Mouse (Mus musculus): ENCODE data around the gene Abcb9. TPM values are rescaled to one million over a fixed set of nuclear protein-coding genes. Genes with fewer than 3 reads are reported as not detected.

The Abcb9 gene
- polyA plus RNA-seq, 1 experiment from 2014 or later, result 12.8 TPM

- H3K27me3 ChIP-seq (ENCODE audit: control insufficient read depth, insufficient read depth, low read length), result 0 out of 2 replicates have a peak, but pooled peaks cover 2% of the 10 kb centered on the region
- no peak overlapping the region for H3K4me3 ChIP-seq (ENCODE audit: low read depth, low read length)
- 90% methylated on average over 11 of the region's 11 CpGs for WGBS
- no peak for ATAC-seq (ENCODE audit: low read depth)
- H3K9ac ChIP-seq (replicated peaks; ENCODE audit: low read depth, low read length), result no peak overlapping the region
- no peaks in the 10 kb centered on the region for H3K4me1 ChIP-seq (ENCODE audit: control insufficient read depth, insufficient read depth, low read length)
- H3K27ac ChIP-seq (ENCODE audit: low read depth, low read length), result no peak overlapping the region
- no peak overlapping the region for H3K4me2 ChIP-seq (ENCODE audit: low read depth, low read length)
- H3K9me3 ChIP-seq (ENCODE audit: control insufficient read depth, low read length), result no peaks in the 10 kb centered on the region
- no peaks in the 10 kb centered on the region for H3K36me3 ChIP-seq (ENCODE audit: control insufficient read depth, insufficient read depth, low read length)
Measured at GRCm38 (mm10) chr5:124100128-124101044, 4.8 kb upstream of the Abcb9 start.

GRCm38 (mm10) chr5:124098923-124099322, 3.3 kb upstream of the Abcb9 start:
- H3K4me2 ChIP-seq (ENCODE audit: low read depth, low read length), result no peak overlapping the region
- H3K4me3 ChIP-seq (ENCODE audit: low read depth, low read length), result no peak overlapping the region
- WGBS, result 87% methylated on average over 2 of the region's 2 CpGs
- H3K36me3 ChIP-seq (ENCODE audit: control insufficient read depth, insufficient read depth, low read length), result no peaks in the 10 kb centered on the region
- H3K9ac ChIP-seq (replicated peaks; ENCODE audit: low read depth, low read length), result no peak overlapping the region
- no peak for ATAC-seq (ENCODE audit: low read depth)
- H3K27me3 ChIP-seq (ENCODE audit: control insufficient read depth, insufficient read depth, low read length), result peaks cover 5% of the 10 kb centered on the region; the same call in 1 of the 2 replicates
- H3K9me3 ChIP-seq (ENCODE audit: control insufficient read depth, low read length), result no peaks in the 10 kb centered on the region
- no peak overlapping the region for H3K27ac ChIP-seq (ENCODE audit: low read depth, low read length)
- no peaks in the 10 kb centered on the region for H3K4me1 ChIP-seq (ENCODE audit: control insufficient read depth, insufficient read depth, low read length)

- Histone ChIP-seq H3K9ac (replicated peaks; ENCODE audit: low read depth, low read length) (peak overlapping the region; percentile 60), H3K4me1 (ENCODE audit: control insufficient read depth, insufficient read depth, low read length) (no peaks in the 10 kb centered on the region), H3K27me3 (ENCODE audit: control insufficient read depth, insufficient read depth, low read length) (peaks cover 5% of the 10 kb centered on the region; the same call in 1 of the 2 replicates), H3K4me3 (ENCODE audit: low read depth, low read length) (peak overlapping the region; percentile 47), H3K9me3 (ENCODE audit: control insufficient read depth, low read length) (no peaks in the 10 kb centered on the region), H3K36me3 (ENCODE audit: control insufficient read depth, insufficient read depth, low read length) (no peaks in the 10 kb centered on the region), H3K27ac (ENCODE audit: low read depth, low read length) (no peak overlapping the region), H3K4me2 (ENCODE audit: low read depth, low read length) (peak overlapping the region; percentile 64)
- ATAC-seq (ENCODE audit: low read depth), result peak; percentile 73
- WGBS, result 10% methylated on average over 19 of the region's 19 CpGs
Measured at GRCm38 (mm10) chr5:124095077-124095581, 469 bp downstream of the Abcb9 start.

GRCm38 (mm10) chr5:124093852-124094604, 1.6 kb downstream of the Abcb9 start:
- 0 out of 2 replicates have a peak overlapping the region, but pooled peaks have one; percentile 11 for H3K9ac ChIP-seq (replicated peaks; ENCODE audit: low read depth, low read length)
- 91% methylated on average over 12 of the region's 12 CpGs for WGBS
- H3K36me3 ChIP-seq (ENCODE audit: control insufficient read depth, insufficient read depth, low read length), result no peaks in the 10 kb centered on the region
- H3K27me3 ChIP-seq (ENCODE audit: control insufficient read depth, insufficient read depth, low read length), result peaks cover 5% of the 10 kb centered on the region; the same call in 1 of the 2 replicates
- H3K4me1 ChIP-seq (ENCODE audit: control insufficient read depth, insufficient read depth, low read length), result no peaks in the 10 kb centered on the region
- H3K27ac ChIP-seq (ENCODE audit: low read depth, low read length), result no peak overlapping the region
- no peaks in the 10 kb centered on the region for H3K9me3 ChIP-seq (ENCODE audit: control insufficient read depth, low read length)
- ATAC-seq (ENCODE audit: low read depth), result no peak
- H3K4me3 ChIP-seq (ENCODE audit: low read depth, low read length), result no peak overlapping the region
- 0 out of 2 replicates have a peak overlapping the region, but pooled peaks have one; percentile 64 for H3K4me2 ChIP-seq (ENCODE audit: low read depth, low read length)

GRCm38 (mm10) chr5:124093120-124093794, 2.3 kb downstream of the Abcb9 start:
- Histone ChIP-seq H3K4me3 (ENCODE audit: low read depth, low read length) (no peak overlapping the region), H3K9ac (replicated peaks; ENCODE audit: low read depth, low read length) (no peak overlapping the region), H3K4me1 (ENCODE audit: control insufficient read depth, insufficient read depth, low read length) (no peaks in the 10 kb centered on the region), H3K36me3 (ENCODE audit: control insufficient read depth, insufficient read depth, low read length) (no peaks in the 10 kb centered on the region), H3K4me2 (ENCODE audit: low read depth, low read length) (no peak overlapping the region), H3K27ac (ENCODE audit: low read depth, low read length) (no peak overlapping the region), H3K27me3 (ENCODE audit: control insufficient read depth, insufficient read depth, low read length) (peaks cover 5% of the 10 kb centered on the region; the same call in 1 of the 2 replicates), H3K9me3 (ENCODE audit: control insufficient read depth, low read length) (no peaks in the 10 kb centered on the region)
- ATAC-seq (ENCODE audit: low read depth), result no peak
- 73% methylated on average over 11 of the region's 11 CpGs for WGBS

GRCm38 (mm10) chr5:124091951-124092406, 3.6 kb downstream of the Abcb9 start:
- H3K9ac ChIP-seq (replicated peaks; ENCODE audit: low read depth, low read length), result no peak overlapping the region
- no peak overlapping the region for H3K4me2 ChIP-seq (ENCODE audit: low read depth, low read length)
- no peak overlapping the region for H3K27ac ChIP-seq (ENCODE audit: low read depth, low read length)
- WGBS, result 77% methylated on average over 9 of the region's 9 CpGs
- no peak for ATAC-seq (ENCODE audit: low read depth)
- no peaks in the 10 kb centered on the region for H3K4me1 ChIP-seq (ENCODE audit: control insufficient read depth, insufficient read depth, low read length)
- peaks cover 5% of the 10 kb centered on the region; the same call in 1 of the 2 replicates for H3K27me3 ChIP-seq (ENCODE audit: control insufficient read depth, insufficient read depth, low read length)
- H3K4me3 ChIP-seq (ENCODE audit: low read depth, low read length), result no peak overlapping the region
- H3K9me3 ChIP-seq (ENCODE audit: control insufficient read depth, low read length), result no peaks in the 10 kb centered on the region
- H3K36me3 ChIP-seq (ENCODE audit: control insufficient read depth, insufficient read depth, low read length), result no peaks in the 10 kb centered on the region

GRCm38 (mm10) chr5:124089868-124090267, 5.7 kb downstream of the Abcb9 start:
- H3K4me3 ChIP-seq (ENCODE audit: low read depth, low read length), result no peak overlapping the region
- 91% methylated on average over 23 of the region's 23 CpGs for WGBS
- H3K9ac ChIP-seq (replicated peaks; ENCODE audit: low read depth, low read length), result no peak overlapping the region
- ATAC-seq (ENCODE audit: low read depth), result no peak
- H3K4me2 ChIP-seq (ENCODE audit: low read depth, low read length), result no peak overlapping the region
- no peak overlapping the region for H3K27ac ChIP-seq (ENCODE audit: low read depth, low read length)
- no peaks in the 10 kb centered on the region for H3K9me3 ChIP-seq (ENCODE audit: control insufficient read depth, low read length)
- peaks cover 3% of the 10 kb centered on the region; the same call in 1 of the 2 replicates for H3K27me3 ChIP-seq (ENCODE audit: control insufficient read depth, insufficient read depth, low read length)
- no peaks in the 10 kb centered on the region for H3K4me1 ChIP-seq (ENCODE audit: control insufficient read depth, insufficient read depth, low read length)
- no peaks in the 10 kb centered on the region for H3K36me3 ChIP-seq (ENCODE audit: control insufficient read depth, insufficient read depth, low read length)

GRCm38 (mm10) chr5:124086876-124087275, 8.7 kb downstream of the Abcb9 start:
- Histone ChIP-seq H3K9me3 (ENCODE audit: control insufficient read depth, low read length) (no peaks in the 10 kb centered on the region), H3K27ac (ENCODE audit: low read depth, low read length) (no peak overlapping the region), H3K4me3 (ENCODE audit: low read depth, low read length) (no peak overlapping the region), H3K4me2 (ENCODE audit: low read depth, low read length) (no peak overlapping the region), H3K27me3 (ENCODE audit: control insufficient read depth, insufficient read depth, low read length) (no peaks in the 10 kb centered on the region), H3K9ac (replicated peaks; ENCODE audit: low read depth, low read length) (no peak overlapping the region), H3K36me3 (ENCODE audit: control insufficient read depth, insufficient read depth, low read length) (no peaks in the 10 kb centered on the region), H3K4me1 (ENCODE audit: control insufficient read depth, insufficient read depth, low read length) (no peaks in the 10 kb centered on the region)
- 89% methylated on average over 4 of the region's 4 CpGs for WGBS
- ATAC-seq (ENCODE audit: low read depth), result no peak
